Mouse (Mus musculus) frontal cortex, postnatal 10 days (tissue): ENCODE measurements around the gene Carhsp1.
A peak's percentile ranks its signal among the peaks of the same experiment; 100 is the strongest.

Source experiments
- DNase-seq, 2 experiments: peaks; one replicate each; pipeline ENCODE4 v3.0.0; 2022; ENCODE audit warnings: low spot score in 2 of 2, mixed read lengths in 1 of 2

The Carhsp1 gene

DNA sequence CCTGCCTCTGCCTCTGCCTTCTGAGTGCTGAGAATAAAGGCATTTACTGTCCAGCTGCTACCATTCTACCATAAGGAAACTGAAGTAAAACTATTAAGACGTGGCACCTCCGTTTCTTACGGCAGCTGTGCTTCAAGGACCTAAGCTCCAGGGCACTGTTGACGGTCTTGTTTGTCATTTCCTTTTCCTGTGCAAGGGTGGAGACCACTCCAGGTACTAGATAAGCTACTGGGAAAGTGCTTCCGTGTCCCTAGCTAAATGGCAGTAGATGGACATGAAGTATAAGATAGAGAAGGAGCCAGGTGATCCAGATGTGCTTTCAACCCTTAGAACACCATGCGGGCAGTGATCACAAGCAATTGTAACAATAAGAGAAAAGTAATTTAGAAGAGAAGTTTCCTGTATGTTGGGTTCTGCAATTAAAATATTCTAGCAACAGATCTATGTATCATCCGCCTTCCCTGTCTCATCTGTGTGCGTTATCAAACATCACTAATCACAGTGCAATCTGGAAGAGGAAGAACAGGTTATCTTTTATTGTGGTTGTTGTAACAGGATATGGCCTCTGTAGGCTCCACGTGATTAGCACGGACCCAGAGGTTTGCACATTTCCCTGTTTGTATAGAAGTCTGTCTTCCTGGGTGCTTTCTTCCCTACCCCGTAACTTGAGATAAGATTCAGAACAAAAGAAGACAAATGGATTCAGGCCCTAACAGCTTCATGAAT lies 32.3 kb downstream of the Carhsp1 start:
- no peak for DNase-seq

DNA sequence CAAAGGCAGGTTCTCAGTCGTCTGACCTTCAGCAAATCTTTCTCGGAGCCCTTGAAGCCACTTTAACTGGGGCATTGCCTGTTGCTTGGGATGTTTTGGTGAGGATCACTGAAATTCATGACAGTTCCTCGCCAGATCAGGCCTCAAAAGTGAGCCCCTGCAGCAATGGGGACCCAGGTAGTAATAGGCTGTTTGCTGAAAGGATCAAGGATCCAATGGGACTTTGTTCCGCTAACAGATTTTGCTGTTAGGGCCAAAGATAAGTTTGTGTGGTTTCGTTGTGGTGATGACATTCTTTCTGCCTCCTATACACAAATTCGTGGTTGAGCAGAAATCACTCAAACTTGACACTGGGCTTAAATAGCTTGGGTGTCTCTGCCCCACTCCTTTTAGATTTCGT lies 33.8 kb downstream of the Carhsp1 start:
- no peak for DNase-seq

DNA sequence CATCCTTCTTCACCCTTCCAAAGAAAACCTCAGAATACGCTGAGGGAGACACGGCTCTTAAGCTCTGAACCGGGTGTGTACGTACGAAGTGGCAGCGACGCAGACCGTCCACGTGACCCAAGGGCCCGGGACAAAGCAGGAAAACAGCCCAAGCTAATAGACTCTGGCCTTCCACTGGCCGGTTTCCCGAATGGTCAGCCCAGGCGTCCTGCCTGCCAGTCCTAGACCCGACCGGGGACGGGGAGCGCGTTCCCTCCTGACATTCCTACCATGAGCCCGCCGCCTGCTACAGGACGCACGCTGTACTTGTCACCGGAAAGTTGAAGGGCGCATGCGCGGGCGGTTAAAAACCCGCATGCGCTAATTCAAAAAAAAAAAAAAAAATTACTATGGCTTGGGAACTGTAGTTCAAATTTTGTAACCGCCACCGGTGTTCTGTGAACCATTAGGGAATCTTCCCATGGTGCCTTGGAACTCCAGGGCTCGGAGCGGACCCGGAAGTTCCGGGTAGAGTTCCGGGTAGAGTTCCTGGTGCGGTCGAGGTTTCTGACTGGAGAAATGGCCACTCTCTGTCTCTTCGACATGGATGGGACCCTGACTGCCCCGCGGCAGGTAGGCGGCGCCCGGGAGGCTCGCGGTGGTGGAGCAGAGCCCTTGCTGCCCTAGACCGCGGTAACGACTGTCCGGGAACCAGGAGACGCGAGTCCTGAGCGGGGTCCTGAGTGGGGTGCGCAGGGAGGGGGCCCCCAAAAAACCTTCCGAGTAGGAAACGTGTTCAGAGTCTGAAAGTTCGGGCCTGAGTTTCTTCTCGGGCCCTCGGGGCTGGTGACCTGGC lies 34.5 kb downstream of the Carhsp1 start, which contains the start of the genes Pmm2 and Tmem186:
Gene Pmm2 (plus strand): TSS at position 458 of the 835 bp plus-strand sequence.
Gene Tmem186 (minus strand): TSS at position 496 of the 835 bp plus-strand sequence.
- DNase-seq = peak; percentile 84 to 86

DNA sequence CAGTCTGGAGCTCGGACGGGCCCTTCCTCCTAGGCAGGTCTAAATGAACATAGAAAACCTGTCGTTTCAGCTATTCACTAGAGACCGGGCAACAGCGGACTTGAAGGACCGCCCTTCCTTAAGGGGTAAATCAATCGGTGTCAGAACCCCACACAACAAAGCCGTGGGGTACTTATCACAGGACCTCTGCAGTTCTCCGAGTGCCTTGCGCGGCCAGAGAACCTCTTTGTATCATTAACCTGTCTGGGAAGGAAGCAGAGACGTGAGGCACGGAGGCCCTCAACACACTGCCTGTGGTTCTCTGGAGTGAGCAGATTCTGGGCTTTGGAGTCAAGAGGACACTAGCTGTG lies 35.1 kb downstream of the Carhsp1 start:
- DNase-seq = peak in 1 of 2 experiments; percentile 20

DNA sequence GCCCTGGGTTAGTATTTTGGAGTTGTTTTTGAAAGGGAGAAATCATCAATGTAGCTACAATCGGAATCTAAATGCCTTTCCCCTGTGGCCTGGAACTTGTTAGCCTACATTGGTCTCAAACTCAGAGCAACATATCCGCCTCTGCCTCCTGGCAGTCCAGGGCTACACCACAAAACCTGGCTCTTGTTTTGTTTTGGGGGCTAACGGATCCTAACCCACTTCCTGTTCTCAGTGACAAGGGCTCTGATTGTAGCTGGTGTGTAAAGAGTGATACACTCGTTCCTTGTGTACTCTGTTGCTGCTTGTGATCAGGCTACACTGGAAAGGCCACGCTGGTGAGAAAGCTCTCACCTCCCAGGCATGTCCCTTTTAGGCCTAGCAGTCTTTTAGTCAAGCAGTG lies 40.5 kb downstream of the Carhsp1 start:
- DNase-seq = no peak

DNA sequence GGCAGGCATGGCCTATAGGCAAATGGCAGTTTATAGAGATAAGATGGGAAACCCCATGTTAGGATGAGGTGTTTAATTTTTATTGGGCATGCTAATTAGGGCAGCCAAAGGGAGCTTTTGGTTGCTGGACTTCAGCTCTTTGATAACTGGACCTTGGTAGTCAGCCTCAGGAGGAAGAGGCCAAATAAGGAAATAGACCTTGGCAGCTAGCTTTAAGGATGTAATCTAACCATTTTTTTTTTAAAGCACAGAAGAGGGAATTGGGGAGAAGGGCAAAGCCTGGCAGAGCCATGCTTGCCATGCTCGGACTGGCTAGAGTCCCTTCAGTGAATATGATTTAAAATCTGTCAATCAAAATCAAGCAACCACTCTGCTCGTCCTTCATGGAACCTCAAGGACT lies 41.5 kb downstream of the Carhsp1 start:
- no peak for DNase-seq

DNA sequence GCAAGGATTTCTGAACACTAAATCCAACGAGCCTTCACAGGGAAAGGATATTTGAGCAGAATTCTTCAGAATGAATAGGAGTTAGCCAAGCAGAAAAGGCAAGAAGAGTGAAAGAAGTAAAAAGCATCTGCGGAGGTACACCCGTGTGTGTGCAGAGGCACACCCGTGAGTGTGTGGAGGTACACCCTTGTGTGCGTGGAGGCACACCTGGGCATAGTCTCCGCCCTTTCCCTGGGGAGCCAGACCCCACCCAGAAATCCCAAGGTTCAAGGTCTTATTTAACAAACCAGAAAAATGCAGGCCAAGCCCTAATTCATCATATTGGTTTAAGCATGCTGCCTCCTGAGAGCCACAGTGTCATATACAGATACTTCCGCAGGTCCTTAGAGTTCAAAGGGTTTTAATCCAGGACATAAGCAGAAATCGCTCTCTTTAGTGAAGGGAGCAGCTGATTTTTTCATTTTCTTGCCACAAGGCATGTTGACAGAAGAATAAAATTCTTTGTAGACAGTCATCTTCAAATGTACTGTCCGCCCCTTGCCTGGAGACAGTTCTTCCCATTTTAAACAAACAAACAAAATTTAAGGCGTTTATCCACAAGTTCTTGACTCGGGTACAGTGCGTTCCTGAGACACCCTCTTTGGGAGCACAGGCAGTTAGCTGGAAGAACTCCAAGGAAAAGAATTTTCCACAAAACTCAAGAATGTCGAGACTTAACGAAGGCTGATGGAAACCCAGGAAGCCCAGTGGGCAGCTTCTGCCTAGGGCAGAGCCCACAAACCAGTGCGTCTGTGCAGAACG lies 51.4 kb downstream of the Carhsp1 start:
- no peak for DNase-seq

DNA sequence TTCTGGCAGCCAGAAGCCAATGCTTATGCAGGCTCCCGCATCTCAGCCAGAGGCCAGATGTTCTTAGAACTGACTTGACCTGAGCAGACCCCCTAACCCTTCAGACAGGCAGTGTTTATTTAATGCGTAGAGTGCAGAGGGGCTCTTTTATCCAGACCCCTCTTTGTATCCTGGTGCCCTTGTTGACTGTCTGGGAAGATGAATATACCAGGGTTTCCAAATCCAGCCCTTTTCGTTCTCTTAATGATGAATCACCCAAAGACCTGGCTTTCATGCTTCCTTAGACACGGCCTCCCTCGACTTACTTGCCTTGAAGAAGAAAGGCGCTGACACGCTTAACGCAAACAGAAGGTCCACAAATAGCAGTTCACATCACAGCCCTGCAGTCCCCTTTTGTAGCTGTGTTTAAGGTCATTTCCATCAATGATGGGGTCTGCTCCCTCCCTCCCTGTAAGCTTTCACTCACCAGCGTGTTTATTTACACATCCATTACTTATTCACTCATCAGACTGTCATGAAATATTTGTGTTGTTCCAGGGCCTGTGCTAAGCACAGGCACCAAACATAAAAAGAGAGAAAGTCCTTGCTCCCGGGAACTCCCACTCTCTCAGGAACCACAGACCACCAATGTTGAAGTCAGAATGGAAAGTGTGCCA lies 52.2 kb downstream of the Carhsp1 start:
- no peak for DNase-seq

DNA sequence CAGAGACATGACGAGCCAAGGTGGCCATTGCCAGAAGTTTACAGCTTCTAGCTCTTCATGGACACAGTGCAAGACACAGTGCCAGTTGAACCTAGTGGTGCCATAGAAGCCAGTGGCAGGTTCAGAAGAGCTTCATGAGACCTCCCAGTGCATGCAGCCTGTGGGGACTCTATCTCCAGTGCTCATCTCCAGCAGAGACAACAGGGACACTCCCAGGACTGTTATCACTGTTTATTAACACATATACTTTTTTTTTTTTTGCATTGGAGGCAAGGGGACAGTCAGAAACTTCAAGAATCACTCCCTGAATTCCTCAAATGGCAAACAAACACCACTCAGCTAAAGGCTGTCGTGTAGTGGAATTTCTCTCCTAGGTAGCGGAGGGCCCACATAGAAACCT lies 58.5 kb downstream of the Carhsp1 start:
- no peak for DNase-seq

DNA sequence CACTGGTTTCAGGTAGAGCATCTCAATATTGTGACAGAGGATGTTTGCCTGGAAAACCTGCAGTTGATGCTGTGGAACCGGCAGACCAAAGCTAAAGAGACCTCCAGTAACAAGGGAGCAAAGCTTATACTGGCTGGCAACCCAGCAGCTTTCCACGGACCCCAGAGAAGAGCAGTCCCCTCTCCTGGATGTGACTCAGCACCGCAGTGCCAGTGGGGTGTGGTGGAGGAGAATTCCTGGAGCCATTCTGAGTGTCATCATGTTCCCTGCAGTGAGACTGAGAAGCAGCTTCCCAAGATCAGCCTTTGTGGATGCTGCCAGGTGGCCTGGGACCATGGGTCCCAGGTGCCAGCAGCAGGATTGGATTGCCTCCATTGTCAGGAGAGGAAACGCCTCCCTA lies 58.9 kb downstream of the Carhsp1 start:
- DNase-seq = no peak

DNA sequence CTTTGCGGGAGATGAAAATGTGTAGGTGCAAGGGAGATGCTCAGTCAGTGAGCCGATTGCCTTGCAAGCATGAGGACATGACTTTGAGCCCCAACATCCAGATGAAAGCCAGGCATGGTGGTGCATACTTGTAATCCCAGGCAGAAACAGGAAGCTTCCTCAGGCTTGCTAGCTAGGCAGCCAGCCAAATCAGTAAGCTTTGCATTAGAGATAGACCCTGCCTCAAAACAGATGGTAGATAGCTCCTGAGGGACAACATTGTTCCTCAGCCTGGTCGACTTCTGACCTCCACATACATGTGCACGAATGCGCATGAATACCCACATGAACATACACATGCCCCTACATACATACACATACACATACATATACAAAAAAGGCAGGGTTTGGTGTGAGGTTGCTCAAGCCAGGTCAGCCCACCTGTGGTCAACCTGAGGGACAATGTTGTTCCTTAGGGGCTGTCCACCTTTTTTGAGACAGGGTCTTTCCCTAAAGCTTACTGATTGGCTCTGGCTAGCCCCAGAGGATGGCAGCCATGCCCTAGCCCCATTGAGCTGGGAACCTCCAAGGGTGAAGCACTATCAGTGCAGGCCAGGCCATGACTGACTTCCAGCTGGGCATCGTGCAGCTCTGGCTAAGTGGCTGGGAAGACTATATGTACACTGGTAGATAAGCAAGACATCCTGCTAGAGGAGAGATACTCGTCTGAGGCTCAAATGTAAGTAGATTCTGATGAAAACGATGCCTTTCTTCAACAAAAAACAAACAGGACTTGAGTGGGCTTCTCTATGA lies 59.5 kb downstream of the Carhsp1 start:
- DNase-seq = no peak

DNA sequence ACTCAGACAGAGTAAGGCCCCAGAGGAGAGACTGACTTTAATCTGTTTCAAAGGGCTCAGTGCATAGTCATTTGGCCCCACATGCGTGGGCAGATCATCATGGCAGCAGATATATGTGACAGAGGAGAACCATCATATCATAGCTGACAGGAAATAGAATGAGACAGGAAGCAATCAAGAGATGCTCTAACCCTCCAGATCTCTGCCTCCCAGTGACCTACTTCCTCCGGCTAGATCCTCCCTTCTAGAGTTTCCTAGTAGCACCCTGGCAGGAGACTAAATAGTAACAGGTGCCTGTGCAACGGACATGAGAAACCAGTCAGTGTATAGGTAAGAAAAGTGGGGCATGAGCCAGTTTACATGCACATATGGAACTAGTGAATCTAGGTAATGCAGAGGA lies 61.6 kb downstream of the Carhsp1 start:
- no peak for DNase-seq
